Mouse (Mus musculus): ENCODE results near the gene Maats1. TPM values are rescaled to one million over a fixed set of nuclear protein-coding genes. Genes with fewer than 3 reads are reported as not detected.

The Maats1 gene
- polyA plus RNA-seq, 1 experiment, result 0.16 TPM

- Histone ChIP-seq H3K27me3 (ENCODE audit: control insufficient read depth, insufficient read depth, low read length) (no peaks in the 10 kb centered on the region), H3K4me3 (ENCODE audit: low read depth, low read length) (peak overlapping the region; percentile 61), H3K4me1 (ENCODE audit: control insufficient read depth, insufficient read depth, insufficient read length, low read length) (peaks cover 8% of the 10 kb centered on the region; the same call in 1 of the 2 replicates), H3K27ac (ENCODE audit: insufficient read depth, low read depth, low read length) (no peak overlapping the region), H3K36me3 (ENCODE audit: control insufficient read depth, insufficient read depth, low read length) (no peaks in the 10 kb centered on the region)
- WGBS, result 30% methylated on average over 17 of the region's 17 CpGs
- TF ChIP-seq CTCF (IDR thresholded peaks at IDR 0.05; ENCODE audit: extremely low read depth, insufficient read length, insufficient replicate concordance, low read depth, low read length) (peak; percentile 46; the same call in 1 of the 2 replicates), POLR2A (IDR thresholded peaks at IDR 0.05; ENCODE audit: low read depth, low read length) (no peak)
These were observed 34.4 kb upstream of the Maats1 start for GRCm38 (mm10) chr16:38376163-38376840.

DNA sequence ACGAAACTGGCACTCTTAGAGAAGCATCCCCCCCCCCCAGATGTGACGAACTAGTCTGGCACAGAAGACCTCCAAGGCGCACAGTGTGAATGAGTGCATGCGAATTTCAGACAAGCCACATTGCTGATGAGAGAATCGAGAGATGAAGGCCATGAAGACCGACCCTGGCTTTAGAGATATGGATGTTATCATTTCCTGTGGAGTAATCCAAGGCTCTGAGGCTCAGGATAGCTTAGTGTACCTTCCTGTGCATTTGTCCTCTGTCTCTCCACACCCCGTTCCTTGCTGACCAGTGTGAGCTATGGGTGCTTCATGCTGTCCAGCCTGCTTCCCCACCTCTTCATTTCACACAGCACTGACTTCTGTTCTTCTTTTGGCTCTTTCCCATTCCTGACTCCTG, 33.2 kb upstream of the Maats1 start:
- H3K4me3 ChIP-seq (ENCODE audit: low read depth, low read length), result no peak overlapping the region
- H3K36me3 ChIP-seq (ENCODE audit: control insufficient read depth, insufficient read depth, low read length), result no peaks in the 10 kb centered on the region
- 73% methylated on average over 7 of the region's 7 CpGs for WGBS
- no peaks in the 10 kb centered on the region for H3K27me3 ChIP-seq (ENCODE audit: control insufficient read depth, insufficient read depth, low read length)
- peaks cover 8% of the 10 kb centered on the region; the same call in 1 of the 2 replicates for H3K4me1 ChIP-seq (ENCODE audit: control insufficient read depth, insufficient read depth, insufficient read length, low read length)
- H3K27ac ChIP-seq (ENCODE audit: insufficient read depth, low read depth, low read length), result no peak overlapping the region
- TF ChIP-seq CTCF (IDR thresholded peaks at IDR 0.05; ENCODE audit: extremely low read depth, insufficient read length, insufficient replicate concordance, low read depth, low read length), result no peak
- TF ChIP-seq POLR2A (IDR thresholded peaks at IDR 0.05; ENCODE audit: low read depth, low read length), result no peak

GRCm38 (mm10) chr16:38374379-38375140, 32.6 kb upstream of the Maats1 start:
- Histone ChIP-seq H3K4me1 (ENCODE audit: control insufficient read depth, insufficient read depth, insufficient read length, low read length) (peaks cover 8% of the 10 kb centered on the region; the same call in 1 of the 2 replicates), H3K27ac (ENCODE audit: insufficient read depth, low read depth, low read length) (no peak overlapping the region), H3K4me3 (ENCODE audit: low read depth, low read length) (no peak overlapping the region), H3K36me3 (ENCODE audit: control insufficient read depth, insufficient read depth, low read length) (no peaks in the 10 kb centered on the region), H3K27me3 (ENCODE audit: control insufficient read depth, insufficient read depth, low read length) (no peaks in the 10 kb centered on the region)
- 74% methylated on average over 10 of the region's 10 CpGs for WGBS
- TF ChIP-seq POLR2A (IDR thresholded peaks at IDR 0.05; ENCODE audit: low read depth, low read length), result no peak
- TF ChIP-seq CTCF (IDR thresholded peaks at IDR 0.05; ENCODE audit: extremely low read depth, insufficient read length, insufficient replicate concordance, low read depth, low read length), result no peak

DNA sequence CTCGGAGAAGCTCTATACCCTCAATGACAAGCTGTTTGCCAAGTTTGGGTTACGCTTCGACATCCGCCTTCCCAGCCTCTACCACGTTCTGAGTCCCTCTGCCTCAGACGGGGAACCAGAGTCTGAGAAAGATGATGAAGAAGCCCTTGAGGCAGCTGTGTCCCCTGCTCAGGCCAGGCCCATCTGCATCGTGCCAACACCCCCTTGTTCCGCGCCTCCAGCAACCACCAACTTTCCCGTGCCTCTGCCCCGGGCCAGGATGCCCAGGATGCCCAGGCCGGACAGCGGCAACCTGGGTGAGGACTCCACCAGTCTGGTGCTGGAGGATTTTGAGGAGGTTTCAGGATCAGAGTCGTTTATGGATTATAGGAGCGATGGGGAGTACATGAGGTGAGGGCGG, 32.0 kb upstream of the Maats1 start:
- TF ChIP-seq POLR2A (IDR thresholded peaks at IDR 0.05; ENCODE audit: low read depth, low read length) (no peak), CTCF (IDR thresholded peaks at IDR 0.05; ENCODE audit: extremely low read depth, insufficient read length, insufficient replicate concordance, low read depth, low read length) (no peak)
- H3K27ac ChIP-seq (ENCODE audit: insufficient read depth, low read depth, low read length), result no peak overlapping the region
- no peak overlapping the region for H3K4me3 ChIP-seq (ENCODE audit: low read depth, low read length)
- no peaks in the 10 kb centered on the region for H3K27me3 ChIP-seq (ENCODE audit: control insufficient read depth, insufficient read depth, low read length)
- H3K4me1 ChIP-seq (ENCODE audit: control insufficient read depth, insufficient read depth, insufficient read length, low read length), result peaks cover 7% of the 10 kb centered on the region; the same call in 1 of the 2 replicates
- WGBS, result 86% methylated on average over 16 of the region's 16 CpGs
- no peaks in the 10 kb centered on the region for H3K36me3 ChIP-seq (ENCODE audit: control insufficient read depth, insufficient read depth, low read length)

GRCm38 (mm10) chr16:38373439-38373838, 31.5 kb upstream of the Maats1 start:
- Histone ChIP-seq H3K36me3 (ENCODE audit: control insufficient read depth, insufficient read depth, low read length) (no peaks in the 10 kb centered on the region), H3K27me3 (ENCODE audit: control insufficient read depth, insufficient read depth, low read length) (no peaks in the 10 kb centered on the region), H3K4me3 (ENCODE audit: low read depth, low read length) (no peak overlapping the region), H3K27ac (ENCODE audit: insufficient read depth, low read depth, low read length) (no peak overlapping the region), H3K4me1 (ENCODE audit: control insufficient read depth, insufficient read depth, insufficient read length, low read length) (peaks cover 3% of the 10 kb centered on the region; the same call in 1 of the 2 replicates)
- TF ChIP-seq CTCF (IDR thresholded peaks at IDR 0.05; ENCODE audit: extremely low read depth, insufficient read length, insufficient replicate concordance, low read depth, low read length), result no peak
- no peak for TF ChIP-seq POLR2A (IDR thresholded peaks at IDR 0.05; ENCODE audit: low read depth, low read length)
- WGBS, result 80% methylated on average over 10 of the region's 10 CpGs

DNA sequence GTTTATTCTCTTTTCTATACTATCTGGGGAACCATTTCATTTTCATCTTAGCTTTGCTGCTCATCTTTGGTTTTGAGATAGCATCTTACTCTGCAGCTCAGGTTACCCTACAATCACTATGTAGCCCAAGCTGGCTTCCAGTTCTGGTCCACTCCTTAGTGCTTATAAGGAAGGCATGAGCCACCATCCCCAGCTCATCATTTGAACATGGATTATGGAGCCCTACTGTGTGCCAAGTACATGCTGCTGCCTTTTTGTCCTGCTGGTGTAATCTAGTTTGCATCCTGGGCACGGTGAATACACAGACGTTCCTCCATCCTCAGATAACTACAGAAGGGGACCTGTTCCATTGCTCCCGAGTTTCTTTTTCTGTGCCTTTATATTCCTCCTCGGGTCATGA, 30.9 kb upstream of the Maats1 start:
- 87% methylated on average over 4 of the region's 4 CpGs for WGBS
- no peaks in the 10 kb centered on the region for H3K36me3 ChIP-seq (ENCODE audit: control insufficient read depth, insufficient read depth, low read length)
- H3K27me3 ChIP-seq (ENCODE audit: control insufficient read depth, insufficient read depth, low read length), result no peaks in the 10 kb centered on the region
- H3K4me1 ChIP-seq (ENCODE audit: control insufficient read depth, insufficient read depth, insufficient read length, low read length), result peaks cover 3% of the 10 kb centered on the region; the same call in 1 of the 2 replicates
- H3K4me3 ChIP-seq (ENCODE audit: low read depth, low read length), result no peak overlapping the region
- no peak overlapping the region for H3K27ac ChIP-seq (ENCODE audit: insufficient read depth, low read depth, low read length)
- TF ChIP-seq POLR2A (IDR thresholded peaks at IDR 0.05; ENCODE audit: low read depth, low read length) (no peak), CTCF (IDR thresholded peaks at IDR 0.05; ENCODE audit: extremely low read depth, insufficient read length, insufficient replicate concordance, low read depth, low read length) (no peak)

GRCm38 (mm10) chr16:38371705-38372296, 29.9 kb upstream of the Maats1 start:
- TF ChIP-seq CTCF (IDR thresholded peaks at IDR 0.05; ENCODE audit: extremely low read depth, insufficient read length, insufficient replicate concordance, low read depth, low read length), result no peak
- no peak for TF ChIP-seq POLR2A (IDR thresholded peaks at IDR 0.05; ENCODE audit: low read depth, low read length)
- H3K36me3 ChIP-seq (ENCODE audit: control insufficient read depth, insufficient read depth, low read length), result no peaks in the 10 kb centered on the region
- H3K4me3 ChIP-seq (ENCODE audit: low read depth, low read length), result no peak overlapping the region
- no peaks in the 10 kb centered on the region for H3K27me3 ChIP-seq (ENCODE audit: control insufficient read depth, insufficient read depth, low read length)
- H3K4me1 ChIP-seq (ENCODE audit: control insufficient read depth, insufficient read depth, insufficient read length, low read length), result peaks cover 3% of the 10 kb centered on the region; the same call in 1 of the 2 replicates
- WGBS, result 89% methylated on average over 15 of the region's 15 CpGs
- H3K27ac ChIP-seq (ENCODE audit: insufficient read depth, low read depth, low read length), result no peak overlapping the region
